Mouse (Mus musculus) left cerebral cortex, adult 11 months (tissue): ENCODE data around the gene Map2k6.

Experiments
- DNase-seq: peaks from one replicate; pipeline ENCODE4 v3.0.0; 2022; ENCODE audit warnings: low spot score

Map2k6 gene

GRCm38 (mm10) chr11:110450758-110451121 lies 51.8 kb downstream of the Map2k6 start:
- no peak for DNase-seq

GRCm38 (mm10) chr11:110451590-110451989 lies 52.7 kb downstream of the Map2k6 start:
- DNase-seq: no peak

- DNase-seq: no peak
Measured at GRCm38 (mm10) chr11:110453445-110454154, 54.7 kb downstream of the Map2k6 start.

- DNase-seq: no peak
Measured at GRCm38 (mm10) chr11:110457441-110457912, 58.6 kb downstream of the Map2k6 start.

GRCm38 (mm10) chr11:110460480-110460879 lies 61.6 kb downstream of the Map2k6 start:
- no peak for DNase-seq

GRCm38 (mm10) chr11:110461560-110462331 lies 62.8 kb downstream of the Map2k6 start:
- no peak for DNase-seq

GRCm38 (mm10) chr11:110462975-110463578 lies 64.2 kb downstream of the Map2k6 start:
- no peak for DNase-seq

- no peak for DNase-seq
Measured at GRCm38 (mm10) chr11:110463801-110464200, 64.9 kb downstream of the Map2k6 start.

GRCm38 (mm10) chr11:110469054-110469453 lies 70.1 kb downstream of the Map2k6 start:
- no peak for DNase-seq

GRCm38 (mm10) chr11:110470561-110471273 lies 71.8 kb downstream of the Map2k6 start:
- no peak for DNase-seq

- no peak for DNase-seq
Measured at GRCm38 (mm10) chr11:110471362-110471761, 72.4 kb downstream of the Map2k6 start.

- DNase-seq: no peak
Measured at GRCm38 (mm10) chr11:110472078-110472477, 73.2 kb downstream of the Map2k6 start.

GRCm38 (mm10) chr11:110473495-110473894 lies 74.6 kb downstream of the Map2k6 start:
- no peak for DNase-seq

- no peak for DNase-seq
Measured at GRCm38 (mm10) chr11:110476361-110477151, 77.6 kb downstream of the Map2k6 start.

- no peak for DNase-seq
Measured at GRCm38 (mm10) chr11:110477961-110478869, 79.3 kb downstream of the Map2k6 start.

- no peak for DNase-seq
Measured at GRCm38 (mm10) chr11:110478978-110479384, 80.1 kb downstream of the Map2k6 start.

- no peak for DNase-seq
Measured at GRCm38 (mm10) chr11:110481406-110481805, 82.5 kb downstream of the Map2k6 start.

- DNase-seq: no peak
Measured at GRCm38 (mm10) chr11:110482176-110482575, 83.3 kb downstream of the Map2k6 start.

GRCm38 (mm10) chr11:110482649-110483048 lies 83.7 kb downstream of the Map2k6 start:
- DNase-seq: no peak

- no peak for DNase-seq
Measured at GRCm38 (mm10) chr11:110483165-110483564, 84.2 kb downstream of the Map2k6 start.
